Mouse (Mus musculus) induced T-regulatory cell, adult 2 months (primary cell): ENCODE data around the gene Thsd4.
"Not testable (repeated sequence)": the region's sequence is repeated elsewhere in the genome, so short reads cannot be mapped to it uniquely, and the experiment has no call there.

ENCODE experiments used
- DNase-seq: peaks from one replicate; pipeline ENCODE4 v3.0.0-alpha.2; 2012; ENCODE audit warnings: low read depth

The Thsd4 gene

DNA sequence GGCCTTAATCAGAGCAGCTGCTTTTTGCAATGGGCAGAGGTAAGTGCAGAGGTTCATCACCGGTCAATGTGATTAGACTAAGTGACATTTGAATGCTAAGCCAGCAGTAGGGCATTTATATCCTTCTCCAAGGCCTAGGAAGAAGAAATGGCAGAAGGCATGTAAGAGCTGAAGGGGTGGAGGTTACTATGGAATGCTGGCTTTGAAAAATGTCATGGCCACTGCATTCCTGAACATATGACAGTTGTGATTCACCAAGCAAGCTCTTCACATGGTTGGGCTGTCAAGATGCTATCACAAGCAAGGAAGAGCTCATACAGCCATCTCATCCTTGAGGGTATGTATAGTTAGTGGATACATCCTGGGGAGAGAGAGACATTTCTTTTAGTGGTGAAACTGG lies 313.0 kb downstream of the Thsd4 start:
- no peak for DNase-seq

DNA sequence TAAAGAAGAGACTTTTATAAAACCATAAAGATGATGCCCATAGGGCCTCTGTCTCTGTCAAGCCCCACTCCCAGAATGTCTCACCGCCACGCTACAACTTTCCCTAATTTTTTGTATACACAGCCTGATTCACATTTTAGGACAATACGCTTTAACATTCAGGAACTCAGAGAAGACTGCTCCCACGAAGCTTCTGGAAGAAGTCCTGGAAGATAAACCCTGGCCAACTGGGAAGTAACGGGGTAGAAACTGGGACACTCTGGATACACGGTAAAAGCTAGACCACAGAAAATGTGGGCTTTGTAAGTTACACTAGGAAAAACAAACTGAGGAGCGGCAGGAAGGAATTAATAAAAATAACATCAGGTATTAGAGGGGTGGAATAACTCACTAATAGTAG lies 318.7 kb downstream of the Thsd4 start:
- no peak for DNase-seq

DNA sequence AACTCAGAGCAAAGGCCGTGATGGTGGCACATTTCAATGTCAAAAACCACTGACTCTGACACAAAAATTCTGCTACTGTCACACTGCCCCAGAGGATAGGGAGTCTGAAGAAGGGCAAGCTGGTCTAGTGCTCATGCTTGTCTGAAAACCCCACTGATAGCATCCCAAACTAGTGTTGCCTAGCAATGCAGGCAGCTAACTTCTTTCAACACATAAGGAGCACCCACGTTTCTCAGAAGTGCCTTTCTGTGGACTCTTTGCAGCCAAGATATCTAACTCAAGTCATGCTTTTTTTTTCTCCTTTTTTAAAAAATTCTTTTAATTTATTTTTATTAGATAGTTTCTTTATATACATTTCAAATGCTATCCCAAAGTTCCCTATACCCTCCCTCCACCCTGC lies 321.4 kb downstream of the Thsd4 start:
- no peak for DNase-seq

DNA sequence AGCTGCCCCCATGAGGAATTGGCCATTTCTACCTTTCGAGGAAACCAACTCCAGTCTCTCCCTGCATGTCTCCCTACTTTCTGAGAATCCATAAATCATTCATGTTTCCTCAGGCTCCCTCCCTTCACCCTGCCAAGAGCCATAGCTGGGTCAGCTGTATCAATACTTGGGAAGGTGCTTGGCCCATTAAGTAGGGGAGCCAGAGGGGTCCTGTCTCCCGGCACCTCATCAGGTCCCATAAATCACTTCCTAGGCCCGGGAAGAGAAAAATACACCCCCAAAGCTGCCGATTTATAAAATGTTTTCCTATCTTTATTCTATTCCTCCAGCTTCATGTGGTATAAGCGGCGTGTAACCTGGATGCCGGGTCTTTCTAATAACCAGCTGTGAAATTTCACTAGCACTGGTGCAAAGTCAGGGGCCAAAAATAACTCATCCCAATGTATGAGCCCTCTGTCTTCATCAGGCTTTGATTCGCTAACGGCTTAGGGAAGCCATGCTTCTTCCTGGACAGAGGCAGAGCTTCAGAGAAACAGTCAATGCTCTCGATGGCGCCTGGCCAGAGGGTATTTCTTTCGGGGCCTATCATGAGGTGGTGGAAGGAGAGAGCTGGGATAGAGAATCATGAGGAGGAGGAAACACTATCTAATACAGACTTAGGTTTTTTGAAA lies 323.2 kb downstream of the Thsd4 start:
- DNase-seq: no peak

DNA sequence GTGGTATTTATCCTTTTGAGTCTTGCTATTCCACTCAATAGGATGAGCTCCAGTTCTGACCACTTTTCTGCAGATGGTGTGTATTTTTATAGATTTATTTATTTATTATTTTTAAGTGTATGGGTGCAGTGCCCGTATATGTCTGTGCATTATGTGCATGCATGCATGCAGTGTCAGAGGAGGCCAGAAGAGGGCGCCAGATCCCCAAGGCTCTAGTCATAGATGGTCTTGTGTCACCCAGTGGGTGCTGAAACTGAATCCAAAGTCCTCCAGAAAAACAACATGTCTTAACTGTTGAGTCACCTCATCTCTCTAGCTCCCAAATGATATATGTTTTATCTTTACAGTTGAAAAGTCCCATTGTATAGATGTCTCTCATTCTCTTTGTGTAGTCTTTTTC lies 326.3 kb downstream of the Thsd4 start:
- DNase-seq: peak; percentile 10

DNA sequence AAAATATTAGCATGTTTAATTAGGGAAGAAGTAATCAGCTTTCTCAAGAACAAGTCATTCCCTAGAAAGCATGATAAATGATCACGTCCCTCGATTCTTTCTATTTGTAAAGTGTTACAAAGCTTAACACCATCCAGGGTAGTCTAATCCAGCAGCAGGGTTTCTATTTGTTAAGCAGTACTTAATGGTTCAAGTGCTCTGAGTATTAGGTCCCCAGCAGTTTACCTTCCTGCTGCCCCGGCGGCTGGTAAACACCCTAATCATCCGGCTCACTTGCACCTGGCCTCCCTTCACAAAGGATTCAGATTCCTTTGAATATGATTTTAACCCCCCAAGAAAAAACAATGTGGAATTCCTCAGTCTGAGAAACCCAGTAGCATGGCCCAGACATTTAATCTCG lies 326.9 kb downstream of the Thsd4 start:
- no peak for DNase-seq

DNA sequence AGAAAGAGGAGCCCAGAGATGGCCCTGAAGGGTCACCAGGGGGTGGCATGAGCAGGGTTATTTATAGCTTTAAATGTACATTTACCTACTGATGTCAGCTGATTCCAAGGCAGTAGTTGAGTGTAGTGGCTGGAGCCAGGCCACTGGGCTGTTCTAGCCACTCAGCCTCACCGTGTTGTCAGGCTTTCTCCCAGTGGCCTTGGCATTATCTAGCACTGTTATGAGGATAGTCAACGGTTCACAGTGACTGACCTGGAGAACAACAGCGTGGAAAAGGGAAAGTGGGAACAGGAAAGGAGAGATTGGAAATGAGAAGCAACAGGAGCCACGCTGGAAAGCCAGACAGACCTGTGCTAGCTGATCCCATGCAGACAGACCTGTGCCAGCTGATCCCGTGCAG lies 329.5 kb downstream of the Thsd4 start:
- DNase-seq: no peak

DNA sequence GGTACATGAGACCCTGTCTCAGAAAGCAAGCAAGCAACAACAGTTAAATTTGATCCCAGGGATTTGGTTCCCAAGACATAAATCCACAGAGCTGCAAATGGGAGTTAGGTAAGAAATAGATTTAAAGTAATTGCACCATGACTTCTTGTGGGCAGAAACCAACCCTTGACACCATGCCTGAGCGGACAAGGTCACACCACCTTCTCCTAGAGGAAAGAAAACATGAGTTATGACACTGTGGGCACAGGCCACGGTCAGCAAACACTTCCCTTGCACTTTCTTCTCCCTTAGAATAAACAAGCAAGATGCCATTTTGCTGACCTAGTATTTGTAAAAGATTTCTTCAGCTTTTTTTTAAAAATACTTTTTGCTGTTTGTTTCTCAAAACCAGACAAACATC lies 334.4 kb downstream of the Thsd4 start:
- no peak for DNase-seq

DNA sequence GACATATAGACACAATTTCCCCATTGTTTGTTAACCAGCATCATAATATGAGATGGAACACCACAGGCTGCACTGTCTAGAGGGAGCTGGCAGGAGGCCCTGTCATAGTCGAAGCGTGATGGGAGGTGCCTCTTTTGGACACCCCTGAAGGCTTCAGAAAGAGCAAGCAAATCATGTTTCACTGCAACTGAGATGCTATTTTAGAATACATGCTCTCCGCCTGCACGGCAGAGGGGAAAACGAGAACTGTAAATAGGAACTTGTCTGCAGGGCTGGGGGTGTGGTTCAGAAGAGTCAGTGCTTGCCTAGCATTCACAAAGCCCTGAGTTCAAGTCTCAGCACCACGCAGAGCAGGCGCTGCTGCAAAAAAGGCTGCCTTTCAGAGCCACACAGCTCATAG lies 334.9 kb downstream of the Thsd4 start:
- DNase-seq: no peak

DNA sequence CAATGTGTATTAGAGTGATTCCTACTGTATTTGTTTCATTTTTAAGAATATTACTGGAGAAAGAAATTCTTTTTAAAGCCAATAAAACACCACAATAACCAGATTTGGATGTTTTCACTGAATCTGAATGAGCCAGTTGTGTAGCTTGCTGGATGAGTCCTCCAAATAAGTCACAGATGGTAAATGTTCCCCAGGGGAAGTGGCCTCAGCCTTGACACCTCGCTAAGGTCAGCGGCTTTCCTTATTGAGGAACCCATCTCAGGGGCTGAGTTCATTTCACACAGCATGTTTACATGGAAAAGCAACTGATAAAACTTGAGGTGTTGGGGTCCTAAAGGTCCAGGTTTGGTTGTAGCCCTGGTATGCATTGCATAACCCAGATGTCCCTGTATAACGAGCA lies 337.8 kb downstream of the Thsd4 start:
- no peak for DNase-seq

DNA sequence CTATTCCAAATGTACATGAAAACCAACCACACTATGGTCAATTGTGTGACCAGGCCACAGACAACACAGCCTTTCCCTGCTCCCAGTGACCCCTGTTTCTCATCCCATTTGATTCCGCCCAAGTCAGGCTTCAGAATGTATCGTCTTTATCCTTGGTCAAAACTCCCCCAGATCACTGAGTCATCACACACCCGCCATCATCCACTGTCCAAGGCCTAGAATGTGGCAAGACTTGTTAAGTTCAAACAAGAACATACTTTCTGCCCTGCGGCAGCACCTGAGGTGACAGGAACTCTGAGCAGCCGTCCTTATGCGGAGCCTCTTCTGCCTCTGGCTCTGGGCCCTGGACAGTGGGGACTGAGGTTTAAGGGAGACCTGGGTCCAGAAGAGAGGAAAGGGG lies 339.5 kb downstream of the Thsd4 start:
- no peak for DNase-seq

DNA sequence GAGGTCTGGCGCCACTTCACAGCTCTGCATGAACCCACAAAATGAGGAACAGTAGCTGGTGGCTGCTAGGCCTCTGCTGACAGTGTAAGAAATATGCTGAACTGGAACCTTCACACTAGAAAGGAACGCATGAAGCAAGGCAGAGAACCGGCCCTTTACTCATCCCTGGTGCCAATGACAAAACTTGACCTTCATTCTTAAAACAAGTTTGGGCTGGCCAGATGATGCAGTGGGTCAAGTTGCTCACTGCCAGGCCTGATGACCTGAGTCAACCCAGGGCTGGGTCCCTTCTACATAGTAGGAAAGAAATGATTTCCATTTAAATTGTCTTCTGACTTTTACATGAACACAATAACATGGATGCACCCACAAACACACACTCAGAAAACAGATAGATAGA lies 340.9 kb downstream of the Thsd4 start:
- no peak for DNase-seq

DNA sequence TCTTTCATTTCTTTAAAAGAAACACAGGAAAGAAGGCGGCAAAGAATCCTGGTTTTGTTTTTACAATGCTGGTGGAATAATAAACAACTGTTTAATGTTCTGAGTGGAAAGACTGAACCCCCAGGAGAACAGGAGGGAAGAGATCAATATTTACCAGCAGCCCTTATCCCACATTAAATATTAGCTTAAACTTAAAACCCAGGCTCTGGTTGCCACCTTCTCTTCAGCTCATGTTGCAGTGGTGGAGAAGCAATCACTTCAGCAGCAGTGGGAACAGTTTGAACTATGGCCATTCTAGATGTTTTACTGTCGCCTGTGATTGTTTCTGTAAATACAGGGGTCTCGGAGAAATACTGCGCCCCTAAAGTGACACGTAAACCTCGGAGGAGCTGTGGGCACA lies 341.7 kb downstream of the Thsd4 start:
- DNase-seq: no peak

DNA sequence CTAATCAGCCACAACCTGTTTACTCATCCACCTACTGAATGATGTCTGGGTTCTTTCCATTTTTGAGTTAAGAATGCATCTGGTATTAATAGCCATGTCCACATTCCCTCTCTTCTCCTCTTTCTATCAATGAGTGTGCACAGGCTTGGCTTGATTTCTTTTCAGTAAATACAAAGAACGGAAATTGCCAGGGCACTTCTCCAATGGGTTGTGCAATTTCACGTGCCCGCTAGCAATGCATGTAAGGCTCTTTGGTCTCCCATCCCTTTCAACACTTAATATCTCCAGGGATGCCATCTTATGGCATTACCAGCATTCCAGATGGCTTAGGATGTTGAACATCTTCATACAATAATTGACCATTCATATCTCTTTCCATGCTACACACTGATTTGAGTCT lies 345.5 kb downstream of the Thsd4 start:
- DNase-seq: no peak

DNA sequence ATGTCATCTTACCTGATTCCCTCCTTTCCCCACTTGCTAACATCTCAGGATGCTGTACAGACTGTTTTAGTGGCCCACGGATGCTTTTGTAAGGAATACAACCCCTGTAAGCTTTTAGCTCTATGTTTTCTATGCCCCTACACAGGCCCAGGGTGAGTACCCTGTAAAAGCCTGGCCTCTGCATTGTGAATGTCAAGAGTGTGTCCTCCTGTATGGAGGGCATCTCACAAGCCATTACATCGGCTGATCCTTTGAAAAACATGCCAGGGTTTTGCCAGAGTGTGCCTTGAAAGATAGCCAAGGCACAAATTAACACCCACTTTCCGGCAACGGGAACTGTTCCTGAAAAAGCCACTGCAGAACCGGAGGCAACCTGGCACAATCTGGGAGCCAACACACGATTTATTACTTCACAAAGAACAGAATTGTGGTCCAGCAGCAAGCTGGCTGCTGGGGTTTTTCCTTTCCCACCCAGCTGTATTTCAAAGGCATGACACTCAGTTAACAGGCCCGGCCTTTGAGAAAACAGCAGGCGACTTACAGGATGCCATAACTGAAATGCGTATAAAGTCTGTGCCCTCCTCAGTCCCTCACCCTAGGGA lies 349.3 kb downstream of the Thsd4 start:
- not testable (repeated sequence) for DNase-seq

DNA sequence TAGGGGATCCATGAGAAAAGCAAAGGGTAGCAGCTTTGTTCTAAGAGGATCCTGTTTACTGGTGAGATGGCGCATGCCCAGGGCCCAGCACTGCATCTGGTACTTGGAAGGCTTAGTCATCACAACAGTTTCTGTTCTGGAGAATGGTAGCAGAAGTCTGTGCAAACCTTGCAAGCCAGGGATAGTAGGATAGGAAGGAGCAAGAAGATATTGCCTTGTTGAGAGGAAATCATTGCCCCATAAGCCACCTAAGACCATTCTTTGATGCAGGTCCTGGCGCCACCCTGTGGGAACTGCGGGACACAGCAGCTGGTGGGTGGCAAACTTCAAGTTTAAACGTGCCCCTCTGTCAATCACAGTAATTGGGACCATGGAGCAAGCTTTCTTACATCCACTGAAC lies 354.9 kb downstream of the Thsd4 start:
- no peak for DNase-seq

DNA sequence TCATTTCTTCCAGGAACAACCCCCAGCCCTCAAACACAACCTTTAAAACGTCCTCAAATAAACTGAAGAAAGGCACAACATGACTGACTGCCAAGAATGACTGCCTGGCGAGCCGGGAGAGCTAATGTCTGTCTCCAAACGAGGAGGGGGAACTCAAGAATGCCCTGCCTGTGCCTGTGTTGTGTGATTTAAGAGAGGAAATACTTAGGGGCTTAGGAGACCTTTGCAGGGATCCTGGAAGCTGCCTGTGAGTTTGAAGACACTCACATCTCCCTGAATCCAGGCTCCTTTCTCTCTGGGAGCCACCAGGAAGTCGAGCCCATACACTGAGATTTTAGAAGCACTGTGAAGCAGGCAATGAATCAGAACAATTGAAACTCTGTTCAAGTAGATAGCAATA lies 361.0 kb downstream of the Thsd4 start:
- no peak for DNase-seq

DNA sequence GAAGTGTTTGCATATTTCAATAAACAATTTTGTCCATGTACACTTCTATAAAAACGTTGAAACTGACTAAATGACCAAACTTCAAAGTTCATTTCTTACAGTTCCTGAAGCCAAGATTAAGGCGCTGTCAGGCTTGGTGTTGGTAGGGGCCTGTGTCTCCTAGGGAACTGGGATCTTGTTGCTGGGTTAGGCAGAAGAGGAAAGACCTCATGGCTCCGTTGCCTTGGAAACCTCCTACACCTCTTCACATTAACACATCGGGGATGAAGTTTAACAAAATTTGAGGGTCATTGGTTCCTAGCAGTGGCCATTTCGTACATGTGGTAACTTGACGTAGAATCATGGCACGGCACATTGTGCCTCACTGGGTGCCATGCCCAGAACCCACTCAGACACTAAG lies 361.7 kb downstream of the Thsd4 start:
- DNase-seq: no peak

DNA sequence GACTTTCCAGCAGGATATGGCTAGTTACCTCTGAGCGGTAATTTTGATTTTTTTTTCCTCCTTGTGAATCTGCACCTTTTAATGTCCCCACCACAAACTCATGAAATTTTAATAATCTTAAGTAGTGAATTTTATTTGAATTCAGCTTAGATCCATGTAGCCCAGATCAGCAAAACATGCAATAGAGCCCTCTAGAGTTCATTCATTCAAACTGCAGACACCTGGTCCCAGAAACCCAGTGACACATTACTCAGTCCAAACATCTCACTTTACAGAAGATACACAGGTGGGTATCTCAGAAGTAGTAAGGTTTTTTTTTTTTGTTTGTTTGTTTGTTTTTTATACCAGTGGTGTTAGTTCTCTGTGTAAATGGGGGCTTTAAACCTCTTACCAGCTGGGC lies 368.9 kb downstream of the Thsd4 start:
- DNase-seq: no peak

DNA sequence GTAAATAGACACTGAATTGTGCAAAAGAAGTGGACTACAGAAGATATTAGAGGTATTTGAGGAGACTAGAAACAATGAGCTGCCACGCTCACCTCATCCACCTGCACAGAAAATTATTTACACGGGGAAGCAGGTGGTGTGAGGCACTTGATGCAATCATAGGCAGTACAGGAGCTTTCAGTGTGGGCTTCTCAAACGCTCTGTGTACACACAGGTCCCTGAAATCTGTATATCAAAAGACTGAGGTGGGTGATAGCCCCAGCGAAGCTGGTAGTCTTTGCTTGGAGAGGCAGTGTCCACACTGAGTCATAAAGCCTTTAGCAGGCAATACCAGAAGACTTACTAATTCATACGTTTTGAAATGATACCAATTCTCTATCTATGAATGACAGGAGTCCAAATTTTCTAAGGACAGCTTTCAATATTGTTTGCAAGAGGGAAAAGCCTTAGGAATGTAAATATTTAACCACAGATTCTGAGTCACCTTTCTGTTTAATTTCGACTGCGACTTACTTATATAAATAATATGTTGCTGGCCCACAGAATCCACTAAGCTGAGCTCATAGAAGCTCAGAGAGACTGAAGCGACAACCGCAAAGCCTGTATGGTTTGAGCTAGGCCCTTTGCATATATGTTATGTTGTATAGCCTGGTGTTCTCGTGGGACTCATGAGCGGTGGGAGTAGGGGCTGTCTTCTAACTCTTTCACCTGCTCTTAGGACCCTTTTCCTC lies 369.8 kb downstream of the Thsd4 start:
- DNase-seq: no peak

DNA sequence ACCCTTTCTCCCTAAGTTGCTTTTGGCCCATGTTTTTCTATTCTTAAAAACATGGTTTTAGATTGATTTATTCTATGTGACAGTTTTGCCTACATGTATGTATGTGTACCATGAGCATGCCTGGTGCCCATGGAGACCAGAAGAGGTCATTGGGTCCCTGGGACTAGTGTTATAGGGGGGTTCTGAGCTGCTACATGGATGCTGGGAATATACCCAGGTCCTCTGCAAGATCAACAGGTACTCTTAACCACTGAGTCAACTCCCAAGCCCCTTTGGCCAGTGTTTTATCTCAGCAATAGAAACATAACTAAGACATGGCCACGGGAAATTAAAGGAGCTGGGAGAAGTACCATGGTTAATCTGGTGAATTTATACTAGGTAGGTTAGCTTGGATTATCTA lies 371.3 kb downstream of the Thsd4 start:
- no peak for DNase-seq

DNA sequence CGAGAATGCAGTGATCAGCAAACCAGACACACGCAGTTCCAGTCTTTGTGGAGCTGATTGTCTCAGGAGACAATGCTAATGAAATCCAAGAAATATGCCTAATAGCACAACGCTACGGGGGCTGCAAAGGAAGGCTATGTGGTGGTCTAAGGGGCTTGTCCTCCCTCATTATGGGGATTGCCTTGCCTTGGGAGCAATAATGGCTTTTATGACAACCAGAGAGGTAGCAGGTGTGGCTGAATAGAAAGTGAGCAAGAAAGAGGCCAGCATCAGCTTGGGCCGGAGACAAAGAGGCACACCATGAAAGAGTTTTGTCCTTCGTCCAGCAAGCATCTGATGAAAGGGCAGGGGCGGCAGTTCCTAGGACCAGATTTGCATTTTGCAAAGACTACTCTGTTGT lies 372.9 kb downstream of the Thsd4 start:
- no peak for DNase-seq

DNA sequence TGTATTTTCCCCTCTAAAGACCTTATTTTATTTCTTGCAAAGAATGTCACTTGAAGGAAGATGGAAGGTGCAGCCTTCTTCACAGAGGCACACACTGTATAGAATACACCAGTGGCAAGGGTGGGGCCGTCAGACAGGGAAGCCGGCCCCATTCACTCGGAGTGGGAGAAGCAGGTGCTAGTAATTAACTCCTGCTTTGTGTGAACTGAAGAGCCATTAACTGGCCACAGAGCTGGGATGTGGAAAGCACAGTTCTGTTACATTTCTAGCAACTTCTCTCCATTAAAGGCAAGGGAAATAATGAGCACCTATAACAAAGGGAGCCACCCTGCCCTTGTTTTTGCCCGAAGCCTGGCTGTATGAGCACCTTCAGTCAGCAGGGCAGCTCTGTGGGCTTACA lies 374.4 kb downstream of the Thsd4 start:
- no peak for DNase-seq

DNA sequence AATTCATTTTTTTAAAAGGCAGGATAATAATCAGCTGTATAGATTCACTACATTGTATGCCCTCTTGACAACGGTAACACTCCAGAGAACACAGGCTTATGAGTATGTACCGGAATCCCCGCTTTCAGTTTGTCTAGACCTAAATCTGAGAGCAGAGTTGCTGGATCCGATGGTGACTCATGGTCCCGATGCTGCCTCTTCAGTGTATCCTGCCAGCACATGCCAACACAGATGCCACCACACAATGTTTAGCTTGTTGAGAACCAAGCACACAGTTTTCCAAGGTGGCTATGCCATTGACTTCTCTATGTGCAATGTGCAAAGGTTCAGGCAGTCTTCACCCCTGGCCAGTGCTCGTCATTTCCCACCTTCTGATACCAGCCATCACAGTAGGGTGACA lies 378.0 kb downstream of the Thsd4 start:
- DNase-seq: no peak
